Mouse (Mus musculus): ENCODE results near the gene Golph3.
"Not testable (repeated sequence)": the region's sequence is repeated elsewhere in the genome, so short reads cannot be mapped to it uniquely, and the experiment has no call there.

The Golph3 gene

DNA sequence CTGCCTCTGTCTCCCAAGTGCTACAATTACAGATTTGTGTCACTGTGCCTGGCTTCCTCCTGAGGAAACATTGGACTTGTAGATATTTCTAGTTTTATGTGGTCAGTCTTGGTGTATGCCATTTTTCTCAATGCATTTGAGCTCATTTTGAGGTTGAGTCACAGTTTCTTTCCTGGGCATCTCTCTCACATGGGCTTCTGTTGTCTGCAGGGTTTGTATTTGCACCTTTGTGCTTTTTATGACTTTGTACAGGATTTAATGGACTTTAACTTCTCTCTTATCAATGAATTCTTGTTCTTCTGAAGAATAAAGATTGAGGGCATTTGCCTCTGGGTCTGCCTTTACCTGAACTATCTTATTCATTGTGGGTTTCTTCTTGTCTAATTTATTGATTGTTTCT lies 36.2 kb downstream of the Golph3 start:
- DNase-seq (ENCODE audit: low spot score in 2 of 2) = no peak

DNA sequence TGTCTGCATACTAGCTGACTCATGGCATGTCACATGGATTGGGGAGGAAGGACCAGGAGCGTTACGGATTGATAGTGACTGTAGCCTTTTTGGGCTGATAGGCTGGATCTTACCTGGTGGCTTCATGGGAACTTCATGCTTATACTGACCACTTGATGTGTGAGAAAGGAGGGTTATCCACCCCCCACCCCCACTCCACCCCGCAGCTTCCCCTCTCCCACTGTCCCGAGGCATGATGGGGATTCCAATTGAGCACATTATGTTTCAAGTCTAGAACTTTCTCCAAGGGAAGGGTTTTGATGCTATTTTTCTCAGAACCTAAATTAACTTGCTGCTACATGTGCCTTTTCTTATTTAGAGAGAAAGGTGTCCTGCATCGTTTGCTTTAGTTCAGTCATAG lies 37.1 kb downstream of the Golph3 start:
- no peak for DNase-seq (ENCODE audit: low spot score in 2 of 2)

DNA sequence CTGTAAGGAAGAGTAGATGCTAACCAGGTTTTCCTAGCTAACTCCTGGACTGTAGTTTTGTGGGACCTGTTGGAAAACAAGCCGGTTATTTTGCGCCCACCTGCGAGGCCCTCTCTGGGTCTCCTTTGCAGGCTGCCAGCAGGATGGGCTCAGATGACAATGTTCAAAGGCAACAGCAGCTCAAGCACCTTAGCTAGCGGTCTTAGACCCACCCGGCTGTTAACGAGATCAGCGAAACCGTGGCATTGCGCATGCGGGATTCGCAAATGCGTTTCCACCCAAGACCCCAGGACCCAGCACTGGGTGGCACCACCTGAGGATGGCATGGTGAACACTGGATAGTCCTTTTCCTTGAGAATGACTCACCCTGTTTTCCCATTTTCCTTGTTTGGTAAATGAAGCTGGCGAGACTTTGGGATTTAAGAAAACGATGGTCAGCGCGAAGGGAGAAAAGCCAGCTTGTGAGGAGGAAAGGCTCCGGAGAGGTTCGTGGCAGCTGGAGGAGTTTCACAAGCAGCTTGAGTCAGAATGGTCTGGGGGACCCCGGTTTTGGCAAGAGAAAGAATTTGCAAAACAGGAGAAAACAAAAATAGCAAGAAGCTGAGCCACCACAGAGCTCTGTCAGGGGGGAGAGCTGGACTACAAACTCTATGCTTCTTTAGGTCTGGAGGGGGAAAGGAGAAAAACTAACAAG lies 39.4 kb downstream of the Golph3 start:
- DNase-seq (ENCODE audit: low spot score in 2 of 2) = no peak

DNA sequence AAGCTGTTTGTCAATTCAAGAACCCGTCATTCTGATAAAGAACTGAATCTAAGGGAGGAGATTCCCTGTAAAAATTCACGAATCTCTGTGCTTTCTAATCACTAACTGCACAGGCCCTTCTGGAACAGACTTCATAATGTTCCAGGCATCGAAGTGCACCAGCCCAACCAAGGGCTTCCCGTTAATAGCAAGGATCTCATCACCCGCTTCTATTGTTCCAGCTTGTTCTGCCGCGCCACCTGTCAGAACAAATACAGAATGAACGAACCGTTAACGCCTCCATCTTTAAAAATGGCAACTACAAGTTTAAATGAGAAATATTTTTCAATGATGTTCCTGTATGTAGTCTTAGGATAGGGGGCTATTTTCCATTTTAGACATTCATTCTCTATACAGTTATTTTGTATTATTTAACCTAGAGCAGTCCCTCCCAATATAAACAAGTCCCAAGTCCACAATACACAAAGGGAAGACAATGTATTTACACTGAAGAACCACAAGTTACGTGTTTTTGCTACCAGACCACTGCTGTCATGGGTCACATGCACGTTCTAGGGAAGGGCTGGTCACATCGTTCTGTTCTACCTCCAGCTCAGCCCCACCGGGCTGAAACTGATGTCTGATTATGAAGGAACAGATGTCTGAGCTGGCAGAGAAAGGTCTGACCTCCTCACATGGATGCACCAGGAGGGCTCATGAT lies 40.9 kb downstream of the Golph3 start:
- DNase-seq (ENCODE audit: low spot score in 2 of 2) = no peak

DNA sequence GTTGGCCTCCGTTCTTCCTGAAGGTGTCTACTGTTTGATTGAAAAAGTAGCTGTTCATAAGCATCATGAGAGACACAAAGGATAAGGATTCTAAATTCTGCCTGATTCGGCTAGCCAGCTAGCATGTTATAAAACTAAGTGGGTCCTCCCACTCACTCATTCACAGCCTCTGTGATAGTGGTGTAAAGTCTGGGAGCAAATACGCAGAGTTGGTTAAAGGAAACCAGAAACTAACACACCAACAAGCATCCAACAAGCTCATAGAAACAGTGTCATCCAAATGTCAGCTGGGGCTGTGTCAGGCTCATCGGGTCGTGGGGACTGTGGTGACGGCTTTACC lies 41.4 kb downstream of the Golph3 start:
- DNase-seq (ENCODE audit: low spot score in 2 of 2) = no peak

DNA sequence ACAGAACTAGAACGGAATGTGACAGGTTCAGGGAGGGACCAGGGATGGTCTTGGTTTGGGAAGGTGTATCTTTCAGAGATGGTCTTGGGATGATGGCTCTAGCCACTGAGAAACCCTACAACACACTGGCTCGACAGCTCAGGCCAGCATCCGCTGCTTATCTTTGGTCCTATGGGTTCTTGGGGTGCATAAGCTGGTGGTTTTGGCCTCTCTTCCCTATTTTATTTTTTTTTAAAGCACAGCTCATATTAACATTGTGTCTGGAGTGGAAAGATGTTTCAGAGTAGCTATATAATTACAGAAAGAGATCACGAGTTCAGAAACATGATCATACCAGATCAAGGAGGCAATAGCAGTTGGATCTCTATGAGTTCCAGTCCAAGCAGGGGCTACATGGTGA lies 42.8 kb downstream of the Golph3 start:
- DNase-seq (ENCODE audit: low spot score in 2 of 2) = no peak

DNA sequence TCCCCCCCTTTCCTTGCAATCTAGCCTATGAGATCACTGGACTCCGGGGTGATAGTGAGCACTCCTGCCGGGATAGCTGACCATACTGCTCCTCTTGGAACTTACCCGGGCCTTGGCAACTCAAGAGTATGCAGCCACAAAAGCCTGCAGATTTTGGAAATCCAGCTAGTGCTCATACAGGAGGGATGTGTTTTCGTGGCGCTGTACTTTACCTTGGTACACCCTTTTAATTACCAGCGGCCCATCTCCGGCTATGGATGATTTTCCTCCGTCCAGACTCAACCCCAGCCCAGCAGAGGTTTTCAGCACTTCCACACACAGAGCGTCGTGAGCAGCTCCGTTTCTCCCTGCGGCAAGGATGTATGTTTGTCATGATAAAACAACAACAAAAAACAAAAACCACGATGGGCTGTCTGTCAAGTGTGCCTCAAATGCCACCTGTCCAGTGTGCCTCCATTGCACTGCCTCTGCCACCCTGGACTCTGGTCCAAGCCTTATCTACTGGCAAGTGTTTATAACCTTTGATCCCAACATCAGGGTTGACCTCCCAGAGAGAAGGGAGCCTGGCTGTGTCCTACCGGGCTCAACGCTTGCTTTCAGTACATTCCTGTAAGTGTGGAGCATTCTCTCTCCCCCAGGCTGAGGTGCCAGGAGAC lies 44.3 kb downstream of the Golph3 start:
- DNase-seq (ENCODE audit: low spot score in 2 of 2) = no peak

DNA sequence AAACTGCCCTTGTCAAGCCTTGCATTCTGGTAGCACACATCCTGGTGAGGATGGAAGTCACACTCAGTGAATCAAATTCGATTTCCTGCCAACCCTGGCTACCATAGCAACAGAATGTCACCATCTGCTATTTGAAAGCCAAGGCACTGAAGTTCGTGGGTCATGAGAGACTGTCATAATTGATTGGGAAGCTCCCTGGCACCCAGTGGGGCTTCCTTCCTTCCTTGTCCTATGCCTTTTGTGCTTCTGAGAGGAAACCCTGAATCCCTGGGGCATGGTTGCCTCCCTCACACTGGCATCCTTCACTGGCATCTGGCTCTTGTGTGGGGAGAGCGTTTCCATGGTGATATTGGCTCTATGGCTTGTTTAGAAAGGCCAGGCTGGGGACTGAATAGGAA lies 44.8 kb downstream of the Golph3 start:
- DNase-seq (ENCODE audit: low spot score in 2 of 2) = no peak

DNA sequence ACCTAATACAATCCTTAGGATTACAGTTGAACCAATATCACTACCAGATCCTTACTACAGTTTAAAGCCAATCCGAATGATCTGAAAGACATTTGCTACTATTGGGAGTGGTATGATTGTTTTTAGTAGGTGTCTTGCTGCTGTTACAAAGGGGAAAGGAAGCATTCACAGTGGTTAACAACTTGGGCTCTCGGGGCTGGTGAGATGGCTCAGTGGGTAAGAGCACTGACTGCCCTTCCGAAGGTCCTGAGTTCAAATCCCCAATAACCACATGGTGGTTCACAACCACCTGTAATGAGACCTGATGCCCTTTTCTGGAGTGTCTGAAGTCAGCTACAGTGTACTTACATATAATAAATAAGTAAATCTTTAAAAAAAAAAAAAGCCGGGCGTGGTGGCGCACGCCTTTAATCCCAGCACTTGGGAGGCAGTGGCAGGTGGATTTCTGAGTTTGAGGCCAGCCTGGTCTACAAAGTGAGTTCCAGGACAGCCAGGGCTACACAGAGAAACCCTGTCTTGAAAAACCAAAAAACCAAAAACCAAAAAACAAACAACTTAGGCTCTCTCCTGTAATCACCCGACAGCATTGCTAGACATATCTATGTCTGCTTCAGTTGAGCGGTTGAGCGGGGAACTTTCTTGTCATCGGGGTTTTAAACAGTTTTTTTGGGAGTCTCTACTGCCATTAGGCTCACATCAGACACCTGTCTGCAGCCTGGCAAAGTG lies 45.5 kb downstream of the Golph3 start:
- not testable (repeated sequence) for DNase-seq (ENCODE audit: low spot score in 2 of 2)

DNA sequence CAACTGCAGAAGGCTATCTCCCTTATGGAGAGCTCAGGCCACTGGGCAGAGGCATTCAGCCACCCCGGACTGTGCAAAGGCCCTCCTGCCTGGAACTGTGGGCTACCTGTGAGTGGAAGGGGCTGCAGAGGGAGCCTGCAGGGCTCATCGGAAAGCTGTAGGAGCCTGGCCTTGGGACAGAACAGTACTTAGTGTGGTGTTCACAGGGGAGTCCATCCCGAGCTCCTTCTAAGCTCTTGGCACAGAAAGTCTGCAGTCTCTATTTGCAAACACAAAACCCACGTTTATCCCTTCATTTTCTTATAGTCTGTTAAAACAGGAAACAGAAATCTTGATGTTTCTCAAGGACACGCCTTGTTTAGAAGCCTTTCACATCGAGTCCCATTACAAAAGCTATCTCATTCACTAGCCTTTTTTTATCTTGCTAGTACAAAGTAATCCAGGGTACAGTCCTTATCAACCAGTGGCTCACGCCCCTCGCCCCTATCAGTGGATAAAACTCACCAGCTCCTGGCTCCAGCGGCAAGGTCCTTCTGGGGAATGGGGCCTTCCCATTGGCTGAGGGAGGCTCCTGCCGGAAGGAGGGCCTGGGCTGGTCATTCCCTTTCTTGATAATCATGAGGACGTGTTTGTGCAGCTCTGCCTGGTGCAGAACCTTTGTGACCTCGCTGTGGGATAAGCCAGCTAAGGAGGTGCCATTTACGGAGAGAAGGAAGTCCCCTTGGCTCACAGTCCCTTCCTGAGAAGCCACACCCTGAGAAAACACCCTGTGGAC lies 46.2 kb downstream of the Golph3 start:
- DNase-seq (ENCODE audit: low spot score in 2 of 2) = peak in 1 of 2 experiments; percentile 54

DNA sequence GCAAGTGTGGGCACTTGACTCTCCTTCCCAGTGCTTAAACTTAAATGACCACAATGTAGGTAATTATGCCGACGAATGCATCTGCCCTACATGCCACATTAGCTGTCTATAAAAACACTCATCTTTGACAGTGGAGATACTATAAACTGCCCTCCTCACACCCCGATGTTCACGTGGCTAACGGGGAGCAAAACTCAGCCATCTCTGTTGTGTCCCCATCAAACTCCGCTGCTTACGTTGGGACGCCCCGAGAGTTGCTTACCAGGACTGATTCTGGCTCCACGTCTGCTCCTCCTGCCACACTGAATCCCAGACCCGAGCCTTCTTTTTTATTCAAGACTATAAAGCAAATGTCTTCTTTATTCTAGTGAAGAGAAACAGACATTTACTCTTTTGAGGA lies 47.1 kb downstream of the Golph3 start:
- DNase-seq (ENCODE audit: low spot score in 2 of 2) = no peak

DNA sequence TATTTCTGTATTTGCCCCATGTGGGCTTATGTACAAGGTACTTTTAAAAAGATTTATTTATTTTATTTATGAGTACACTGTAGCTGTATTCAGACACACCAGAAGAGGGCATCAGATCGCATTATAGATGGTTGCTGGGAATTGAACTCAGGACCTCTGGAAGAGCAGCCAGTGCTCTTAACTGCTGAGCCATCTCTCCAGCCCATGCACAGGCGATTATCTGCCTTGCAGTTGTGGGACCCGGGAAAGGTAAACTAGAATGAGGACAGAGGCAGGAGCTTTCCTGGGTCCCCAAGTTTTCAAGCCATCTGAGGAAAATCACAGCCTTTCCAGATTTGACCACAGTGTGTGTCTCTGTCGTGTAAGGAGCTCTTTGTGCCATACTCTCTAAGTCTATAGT lies 47.6 kb downstream of the Golph3 start:
- DNase-seq (ENCODE audit: low spot score in 2 of 2) = no peak

DNA sequence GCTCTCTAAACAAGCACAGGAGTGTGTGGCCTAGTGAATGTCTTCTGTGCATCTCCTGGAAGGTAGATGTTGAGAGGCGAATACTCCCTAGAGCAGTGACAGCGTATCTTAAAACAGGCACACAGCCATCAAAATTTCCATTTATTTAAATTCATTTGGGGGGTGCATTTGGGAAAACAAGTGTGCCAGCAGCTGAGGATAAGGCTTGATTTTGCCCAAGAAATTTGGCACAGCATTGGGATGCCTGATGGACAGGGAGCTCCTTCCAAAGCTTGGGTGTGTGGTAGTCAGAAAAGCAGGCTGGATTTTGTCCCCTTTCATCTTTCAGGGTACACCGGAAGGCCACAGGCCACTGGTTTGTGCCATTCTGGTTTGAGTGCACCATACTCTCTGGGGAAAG lies 48.8 kb downstream of the Golph3 start:
- no peak for DNase-seq (ENCODE audit: low spot score in 2 of 2)

DNA sequence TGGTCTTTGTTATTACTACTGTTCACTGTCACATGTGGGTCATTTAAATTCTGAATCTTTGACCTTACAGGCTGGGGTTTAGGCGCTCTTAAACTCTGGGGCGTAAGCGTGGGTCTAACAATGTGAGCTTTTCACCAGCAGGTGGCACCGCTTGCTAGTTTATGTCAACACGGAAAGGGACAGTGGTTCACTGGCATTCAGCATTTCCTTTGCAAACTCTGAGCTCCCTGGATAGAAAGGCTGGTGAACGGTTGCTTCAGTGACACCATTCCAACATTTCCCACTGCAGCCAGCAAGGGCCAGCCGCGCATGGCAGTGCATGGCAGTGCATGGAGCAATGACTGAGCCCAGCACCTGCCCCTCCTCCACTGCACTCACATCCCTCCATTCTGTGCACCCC lies 49.9 kb downstream of the Golph3 start:
- peak; percentile 61 to 75 for DNase-seq (ENCODE audit: low spot score in 2 of 2)

DNA sequence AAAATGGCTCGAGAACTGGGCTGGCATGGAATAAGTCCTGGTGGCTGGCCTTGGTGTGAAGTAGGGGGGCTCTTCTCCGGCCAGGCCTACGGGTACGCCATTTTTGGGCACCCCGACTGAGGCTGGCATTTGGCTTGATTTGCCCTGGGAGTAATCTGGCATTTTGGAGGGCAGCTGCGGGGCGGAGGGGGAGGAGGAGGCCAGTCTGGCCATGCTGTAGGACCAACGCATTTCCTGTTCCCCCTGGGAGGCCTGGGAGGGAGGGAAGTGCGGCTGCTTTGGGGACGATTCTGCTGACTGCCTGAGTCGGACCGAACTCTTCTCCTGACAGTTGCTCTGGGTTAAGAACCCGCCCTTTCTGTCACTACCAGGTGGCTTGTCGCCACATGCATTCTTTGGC lies 52.2 kb downstream of the Golph3 start:
- no peak for DNase-seq (ENCODE audit: low spot score in 2 of 2)

DNA sequence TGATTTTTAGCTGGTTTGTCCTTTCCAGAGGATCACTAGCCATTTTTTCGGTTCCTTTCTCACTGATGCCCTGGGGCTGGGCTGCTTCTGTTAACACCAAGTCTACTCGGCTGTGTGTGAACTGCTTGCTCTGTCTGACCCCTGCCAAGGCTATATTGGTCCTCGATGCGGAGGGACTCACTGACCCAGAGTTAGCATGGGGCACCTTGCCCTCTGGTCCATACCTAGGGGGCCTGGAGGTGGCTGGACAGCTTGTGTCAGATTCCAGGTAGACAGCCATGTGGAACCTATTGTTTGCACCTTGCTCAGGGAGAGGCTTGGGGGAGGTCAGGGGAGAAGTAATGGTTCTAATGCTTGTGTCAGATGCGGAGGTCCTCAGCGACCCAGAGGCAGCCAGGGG lies 52.7 kb downstream of the Golph3 start:
- no peak for DNase-seq (ENCODE audit: low spot score in 2 of 2)

DNA sequence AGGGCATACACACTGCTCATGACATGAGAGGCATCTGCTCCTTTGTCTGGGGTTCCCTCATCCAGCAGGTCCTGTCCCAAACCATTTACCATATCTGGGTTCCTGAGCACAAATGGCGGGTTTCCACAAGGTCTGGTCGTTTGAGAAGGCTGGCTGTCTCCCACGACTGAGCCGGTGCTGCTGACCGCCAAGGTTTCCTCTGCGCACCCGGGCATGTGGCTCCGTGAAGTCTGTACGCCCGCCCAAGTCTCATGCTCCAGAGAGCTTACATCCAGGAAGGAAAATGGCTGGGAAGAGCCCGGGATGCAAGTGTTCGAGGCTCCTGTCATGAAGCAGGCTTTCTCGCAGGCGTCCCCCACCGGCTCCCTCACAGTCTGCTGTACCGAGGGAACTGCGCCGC lies 53.7 kb downstream of the Golph3 start:
- no peak for DNase-seq (ENCODE audit: low spot score in 2 of 2)

DNA sequence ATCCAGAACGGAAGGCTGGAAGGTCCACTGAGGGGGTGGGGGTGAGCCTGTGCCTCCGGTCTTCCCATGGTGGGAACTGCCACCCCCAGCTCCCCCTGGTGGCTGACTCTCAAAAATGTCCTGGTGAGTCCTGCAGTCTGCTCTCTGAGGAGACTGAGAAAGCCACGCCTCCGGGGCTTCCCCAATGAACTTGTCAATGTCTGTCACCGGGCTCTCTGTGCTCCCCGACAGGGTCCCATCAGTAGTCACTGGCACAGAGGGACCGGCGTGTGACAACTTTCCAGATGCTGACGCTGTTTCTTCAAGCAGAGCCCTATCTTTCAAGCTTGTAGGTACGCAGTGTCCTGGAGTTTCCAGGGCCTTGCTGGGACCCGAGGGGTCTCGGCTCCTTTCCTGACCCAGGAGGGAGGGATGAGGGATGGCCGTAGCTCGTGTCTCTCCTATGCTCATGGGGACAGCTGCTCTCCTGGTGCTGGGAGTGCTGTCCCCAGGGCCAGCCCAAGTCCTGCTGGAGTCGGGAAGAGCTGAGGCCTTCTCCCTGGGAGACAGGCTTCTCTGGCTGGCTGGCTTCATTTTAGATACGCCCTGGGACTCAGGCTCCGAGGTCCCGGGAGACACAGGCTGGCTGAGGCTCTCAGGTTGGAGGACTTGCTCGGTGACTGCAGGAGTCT lies 54.5 kb downstream of the Golph3 start:
- DNase-seq (ENCODE audit: low spot score in 2 of 2) = peak; percentile 86 to 93

DNA sequence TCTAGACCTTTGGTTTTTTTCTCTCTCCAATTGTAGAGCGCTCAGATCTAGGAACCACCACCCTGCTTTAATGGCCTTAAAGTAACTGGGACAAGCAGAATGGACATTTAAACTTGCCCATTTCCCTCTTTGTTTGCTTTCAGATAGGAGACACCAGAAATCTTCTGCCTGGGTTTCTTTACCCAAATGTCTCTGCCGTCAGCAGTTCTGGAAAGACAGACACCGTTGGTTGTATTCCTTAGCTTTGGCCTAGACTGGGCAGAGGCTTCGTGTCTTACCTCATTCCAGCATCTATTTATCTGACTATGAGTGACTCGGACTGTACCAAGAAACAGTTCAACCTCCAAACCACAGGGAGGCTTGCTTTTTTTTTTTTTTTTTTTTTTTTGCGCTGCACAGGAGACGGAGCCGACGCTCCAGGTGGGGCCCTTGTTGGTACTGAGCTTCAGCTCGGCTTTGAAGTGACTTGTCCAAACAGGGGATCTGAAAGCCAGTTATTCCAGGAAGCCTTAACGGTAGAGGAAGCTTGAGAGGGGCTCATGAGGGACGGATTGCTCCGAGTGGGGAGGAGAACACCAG lies 55.3 kb downstream of the Golph3 start:
- no peak for DNase-seq (ENCODE audit: low spot score in 2 of 2)

DNA sequence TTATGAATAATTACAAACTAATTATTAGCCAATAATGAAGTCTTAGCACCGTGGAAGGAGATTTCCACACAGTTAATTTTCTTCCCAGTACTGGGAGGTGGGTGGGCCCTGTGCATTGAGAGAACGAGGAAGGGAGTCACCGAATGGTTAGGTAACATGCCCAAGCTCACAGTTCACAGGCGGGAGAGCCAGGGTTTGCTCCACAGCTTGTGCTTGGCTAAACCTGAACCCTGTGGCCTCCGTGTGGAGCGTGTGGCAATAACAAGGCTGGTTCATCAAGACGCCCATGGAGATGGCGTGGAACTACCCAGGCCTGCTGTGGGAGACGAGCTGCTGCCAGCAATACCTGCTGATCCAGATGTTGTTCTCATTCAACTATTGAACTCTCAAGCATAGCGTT lies 56.5 kb downstream of the Golph3 start:
- no peak for DNase-seq (ENCODE audit: low spot score in 2 of 2)

DNA sequence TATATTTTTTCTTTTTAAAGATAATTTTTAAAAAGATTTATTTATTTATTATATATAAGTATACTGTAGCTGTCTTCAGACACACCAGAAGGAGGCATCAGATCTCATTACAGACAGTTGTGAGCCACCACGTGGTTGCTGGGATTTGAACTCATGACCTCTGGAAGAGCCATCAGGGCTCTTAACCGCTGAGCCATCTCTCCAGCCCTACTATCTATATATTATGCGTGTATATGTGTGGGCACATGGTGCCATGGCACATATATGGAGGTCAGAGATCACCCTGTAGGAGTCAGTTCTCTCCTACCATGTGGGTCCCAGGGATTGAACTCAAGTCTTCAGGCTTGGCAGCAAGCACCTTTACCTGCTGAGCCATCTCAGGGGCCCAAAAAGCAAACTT lies 58.8 kb downstream of the Golph3 start:
- DNase-seq (ENCODE audit: low spot score in 2 of 2) = no peak
